Mouse (Mus musculus) limb, embryonic 11.5 days (tissue): ENCODE data around the gene Cela2a. TPM values are rescaled to one million over a fixed set of nuclear protein-coding genes. Genes with fewer than 3 reads are reported as not detected.

ENCODE experiments used
- ATAC-seq: fragments of 200-750 bp; cut with Nextera tagmentation; 2 replicates; pipeline ENCODE4 v1.8.0; 2017; ENCODE audit warnings: low read depth; ENCODE audit not compliant: insufficient number of reproducible peaks, low FRiP score, low TSS enrichment
- DNase-seq: peaks from one replicate; pipeline ENCODE4 v3.0.0-alpha.2; 2015; ENCODE audit warnings: low spot score
- H3K27ac ChIP-seq: fragments of 300-500 bp; sonication (generic); replicated peaks from 2 replicates; pipeline ENCODE4 v1.5.1; 2014; ENCODE audit warnings: low read depth, mild to moderate bottlenecking, low read length
- H3K27me3 ChIP-seq: fragments of 300-500 bp; sonication (generic); 2 replicates; pipeline ENCODE4 v1.6.1; 2014; ENCODE audit warnings: mild to moderate bottlenecking, low read length, mixed read lengths; ENCODE audit not compliant: control insufficient read depth, insufficient read depth
- H3K36me3 ChIP-seq: fragments of 300-500 bp; sonication (generic); 2 replicates; pipeline ENCODE4 v1.6.1; 2014; ENCODE audit warnings: mild to moderate bottlenecking, low read length, moderate library complexity, mixed read lengths; ENCODE audit not compliant: control insufficient read depth, insufficient read depth
- H3K4me1 ChIP-seq: fragments of 300-500 bp; sonication (generic); 2 replicates; pipeline ENCODE4 v1.6.1; 2014; ENCODE audit warnings: low read length, mixed read lengths; ENCODE audit not compliant: control insufficient read depth, insufficient read depth
- H3K4me2 ChIP-seq: fragments of 300-500 bp; sonication (generic); 2 replicates; pipeline ENCODE4 v1.6.1; 2014; ENCODE audit warnings: low read depth, mild to moderate bottlenecking, moderate library complexity; ENCODE audit not compliant: severe bottlenecking
- H3K4me3 ChIP-seq: fragments of 300-500 bp; sonication (generic); 2 replicates; pipeline ENCODE4 v1.5.1; 2014; ENCODE audit warnings: low read depth, low read length
- H3K9ac ChIP-seq: fragments of 300-500 bp; sonication (generic); 2 replicates; pipeline ENCODE4 v1.6.1; 2014; ENCODE audit warnings: mild to moderate bottlenecking, low read length
- H3K9me3 ChIP-seq: fragments of 300-500 bp; sonication (generic); 2 replicates; pipeline ENCODE4 v1.6.1; 2016; ENCODE audit warnings: low read length; ENCODE audit not compliant: control insufficient read depth
- WGBS: fragments of 180-500 bp; shearing (Covaris S2); extraction: QIAGEN DNeasy Blood & Tissue Kit; methylation state at CpG from one replicate; pipeline ENCODE4 v1.1.7; 2014; 5-methylcytosine and 5-hydroxymethylcytosine counted together
- polyA plus RNA-seq: library from polyadenylated mRNA; unstranded; fragments of >200 nt; fragmentation: Nextera tagmentation; extraction: Ambion mirVana; gene quantifications from 2 replicates; pipeline ENCODE4 v1.2.1, GENCODE M21; 2014

Gene Cela2a
- polyA plus RNA-seq, 1 experiment from 2014 or later, result not detected

DNA sequence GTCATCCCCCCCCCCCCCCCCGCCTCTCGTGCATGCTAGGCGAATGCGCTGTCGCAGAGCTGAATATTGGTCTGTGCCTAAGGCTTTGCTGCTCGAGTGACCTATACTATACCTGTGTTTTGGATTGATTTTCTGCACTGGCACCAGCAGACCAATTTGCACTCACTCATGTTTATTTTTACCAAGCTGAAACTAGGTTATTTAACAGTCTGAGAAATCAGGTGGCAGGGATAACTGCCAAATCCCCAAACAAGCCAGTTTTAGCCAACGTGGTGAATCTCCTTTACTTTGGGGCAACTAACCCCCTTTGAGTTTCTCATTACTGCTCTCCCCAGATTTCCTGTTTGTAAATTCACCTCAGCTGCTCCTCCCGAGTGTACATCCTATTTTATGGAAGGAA, 34.0 kb downstream of the Cela2a start:
- H3K36me3 ChIP-seq, result no peaks in the 10 kb centered on the region; the same call in 1 of the 2 replicates

DNA sequence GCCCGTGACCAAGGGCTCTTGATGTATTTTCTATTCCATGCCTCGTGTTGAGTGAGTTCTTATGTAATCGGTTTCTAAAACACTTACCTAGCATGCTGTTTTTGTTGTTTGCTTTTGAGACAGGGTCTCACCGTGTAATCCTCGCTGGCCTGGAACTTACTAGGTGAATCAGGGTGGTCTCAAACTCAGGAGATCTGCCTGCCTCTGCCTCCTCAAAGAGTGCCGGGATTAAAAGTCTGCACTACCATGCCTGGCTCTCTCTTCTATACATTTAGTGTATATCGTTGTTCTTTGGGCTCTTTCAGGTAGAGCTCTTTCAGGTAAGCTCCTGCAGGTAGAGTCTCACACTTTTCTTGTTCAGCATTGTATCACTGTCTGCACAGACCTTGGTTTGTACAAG, 34.5 kb downstream of the Cela2a start:
- ATAC-seq (no peak), DNase-seq (no peak)
- Histone ChIP-seq H3K4me3 (no peak overlapping the region), H3K9ac (no peak overlapping the region), H3K4me1 (peaks cover 2% of the 10 kb centered on the region; the same call in 1 of the 2 replicates), H3K36me3 (no peaks in the 10 kb centered on the region; the same call in 1 of the 2 replicates), H3K9me3 (no peaks in the 10 kb centered on the region), H3K4me2 (no peak overlapping the region), H3K27me3 (no peaks in the 10 kb centered on the region), H3K27ac (no peak overlapping the region)
- WGBS, result 90% methylated on average over 7 of the region's 7 CpGs

More for the DNA sequence above, 34.0 kb downstream of the Cela2a start:
- DNase-seq (no peak), ATAC-seq (no peak)
- H3K27me3 ChIP-seq, result no peaks in the 10 kb centered on the region
- no peak overlapping the region for H3K27ac ChIP-seq
- no peaks in the 10 kb centered on the region for H3K9me3 ChIP-seq
- no peak overlapping the region for H3K4me2 ChIP-seq
- H3K4me1 ChIP-seq, result peaks cover 2% of the 10 kb centered on the region; the same call in 1 of the 2 replicates
- no peak overlapping the region for H3K4me3 ChIP-seq
- no peak overlapping the region for H3K9ac ChIP-seq
- 88% methylated on average over 8 of the region's 8 CpGs for WGBS

DNA sequence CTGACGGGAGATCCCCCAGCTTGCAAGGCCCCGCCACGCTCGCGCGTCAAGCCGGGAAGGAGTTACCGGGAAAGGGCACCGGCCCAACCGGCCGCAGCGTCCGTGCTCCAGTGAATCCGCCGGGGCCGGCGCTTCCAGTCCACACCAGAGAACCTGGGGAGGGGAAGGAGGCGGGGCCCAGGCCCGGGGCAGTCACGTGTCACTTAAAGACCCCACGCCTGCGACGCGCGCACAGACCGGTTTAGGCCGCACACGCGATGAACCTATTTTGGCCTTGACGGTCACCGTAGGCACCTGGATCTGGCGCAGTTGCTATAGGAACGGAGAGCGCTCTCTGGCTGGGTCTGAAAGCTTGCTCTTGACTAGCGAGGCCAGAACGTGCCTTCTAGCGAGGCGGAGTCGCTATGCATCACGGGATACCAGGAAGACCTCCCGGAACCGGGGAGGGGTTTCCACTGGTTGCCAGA, 35.4 kb downstream of the Cela2a start, which contains the start of gene Dnajc16:
TSS of gene Dnajc16 (minus strand) at position 408 of the 467 bp plus-strand sequence.
- Histone ChIP-seq H3K9me3 (no peaks in the 10 kb centered on the region), H3K36me3 (no peaks in the 10 kb centered on the region), H3K4me2 (peak within 1 kb of the TSS; percentile 87), H3K4me3 (peak within 1 kb of the TSS; percentile 98), H3K9ac (peak within 1 kb of the TSS; percentile 89), H3K27ac (peak within 1 kb of the TSS; percentile 52; the same call in 1 of the 2 replicates), H3K4me1 (peaks cover 2% of the 10 kb centered on the region; the same call in 1 of the 2 replicates), H3K27me3 (no peaks in the 10 kb centered on the region)
- peak; percentile 90 for ATAC-seq
- under 1% methylated on average over 37 of the region's 42 CpGs for WGBS
- peak; percentile 98 for DNase-seq

DNA sequence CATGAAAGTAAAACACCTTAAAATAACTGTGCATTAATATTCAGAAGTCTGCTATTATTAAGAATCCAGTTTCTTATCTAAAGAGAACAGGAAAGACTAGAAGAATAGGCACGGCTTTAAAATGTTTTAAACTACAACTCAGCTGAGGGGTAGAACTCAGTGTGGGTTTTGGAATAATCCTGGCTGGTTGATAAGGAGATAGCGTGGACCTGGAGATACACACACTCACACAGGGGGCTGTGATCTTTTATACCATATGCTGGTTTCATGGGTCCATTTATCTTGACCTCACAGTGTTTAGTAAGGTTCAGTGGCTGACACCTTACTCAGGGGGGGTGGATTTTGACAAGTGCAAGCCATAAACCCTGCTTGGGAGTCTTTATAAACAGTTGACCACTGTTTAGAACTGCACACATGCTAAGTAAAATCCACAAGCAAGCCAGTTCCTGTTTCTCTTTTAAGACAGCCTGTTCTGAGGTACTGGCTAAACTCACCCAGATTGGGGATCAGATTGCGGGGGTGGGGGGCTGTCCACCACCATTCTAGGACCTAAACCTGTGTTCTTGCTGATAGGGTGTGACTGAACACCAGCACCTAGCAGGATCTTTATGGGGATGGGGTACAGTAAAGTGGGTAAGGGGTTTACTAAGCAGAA, 36.3 kb downstream of the Cela2a start:
- ATAC-seq, result no peak
- H3K27ac ChIP-seq, result peak overlapping the region; percentile 52; the same call in 1 of the 2 replicates

DNA sequence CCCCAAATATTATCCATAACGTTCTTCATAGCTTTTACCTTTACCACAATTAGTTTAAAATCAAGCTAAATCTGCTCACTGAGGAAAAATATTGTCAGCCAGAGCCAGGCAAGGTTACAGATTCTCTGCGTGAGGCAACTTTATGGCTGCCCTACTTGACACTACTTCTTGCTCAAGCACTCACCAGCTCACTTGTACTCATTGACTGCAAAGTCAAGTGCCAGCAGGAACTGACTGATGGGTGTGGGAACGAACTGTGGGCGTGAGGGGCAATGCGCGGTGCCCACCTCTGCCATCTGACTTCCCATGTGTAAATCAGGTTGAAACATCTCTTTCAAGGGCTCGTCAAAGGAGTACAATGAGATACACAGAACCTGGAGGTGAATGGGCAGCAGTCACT, 38.5 kb downstream of the Cela2a start:
- ATAC-seq (no peak), DNase-seq (no peak)
- Histone ChIP-seq H3K4me1 (peaks cover 2% of the 10 kb centered on the region; the same call in 1 of the 2 replicates), H3K9ac (no peak overlapping the region), H3K4me2 (no peak overlapping the region), H3K27me3 (no peaks in the 10 kb centered on the region), H3K9me3 (no peaks in the 10 kb centered on the region), H3K36me3 (peaks cover 8% of the 10 kb centered on the region), H3K4me3 (no peak overlapping the region), H3K27ac (no peak overlapping the region)
- WGBS, result 91% methylated on average over 7 of the region's 7 CpGs

More for the DNA sequence above, 36.3 kb downstream of the Cela2a start:
- H3K9ac ChIP-seq, result peak overlapping the region; percentile 89
- H3K27me3 ChIP-seq, result no peaks in the 10 kb centered on the region
- no peak for DNase-seq
- H3K9me3 ChIP-seq, result no peaks in the 10 kb centered on the region
- peak overlapping the region; percentile 87 for H3K4me2 ChIP-seq
- H3K4me1 ChIP-seq, result peaks cover 2% of the 10 kb centered on the region; the same call in 1 of the 2 replicates
- WGBS, result 59% methylated on average over 3 of the region's 3 CpGs
- no peaks in the 10 kb centered on the region for H3K36me3 ChIP-seq
- peak overlapping the region; percentile 98 for H3K4me3 ChIP-seq

DNA sequence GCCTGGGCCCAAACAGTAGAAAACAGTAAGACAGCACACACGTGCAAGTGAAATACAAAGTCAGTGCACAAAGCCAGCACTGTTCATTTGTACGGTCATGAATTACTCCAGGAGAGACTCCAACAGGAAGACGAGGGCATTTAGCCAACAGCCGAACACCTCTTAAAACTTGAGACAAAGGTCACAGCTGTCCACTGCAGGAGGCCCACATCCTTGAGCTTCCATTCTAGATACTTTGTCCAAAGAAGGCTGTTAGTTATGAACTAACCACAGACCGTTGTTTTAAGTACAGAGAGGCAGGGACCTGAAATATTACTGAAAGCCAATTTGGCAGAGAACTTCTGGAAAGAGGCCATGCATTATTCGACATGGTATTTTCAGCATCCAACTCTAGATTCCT, 38.9 kb downstream of the Cela2a start:
- Histone ChIP-seq H3K27me3 (no peaks in the 10 kb centered on the region), H3K36me3 (peaks cover 8% of the 10 kb centered on the region), H3K9me3 (no peaks in the 10 kb centered on the region), H3K4me1 (peaks cover 2% of the 10 kb centered on the region; the same call in 1 of the 2 replicates), H3K27ac (no peak overlapping the region), H3K4me3 (no peak overlapping the region), H3K4me2 (no peak overlapping the region), H3K9ac (no peak overlapping the region)
- ATAC-seq (no peak), DNase-seq (no peak)
- 69% methylated on average over 6 of the region's 6 CpGs for WGBS

DNA sequence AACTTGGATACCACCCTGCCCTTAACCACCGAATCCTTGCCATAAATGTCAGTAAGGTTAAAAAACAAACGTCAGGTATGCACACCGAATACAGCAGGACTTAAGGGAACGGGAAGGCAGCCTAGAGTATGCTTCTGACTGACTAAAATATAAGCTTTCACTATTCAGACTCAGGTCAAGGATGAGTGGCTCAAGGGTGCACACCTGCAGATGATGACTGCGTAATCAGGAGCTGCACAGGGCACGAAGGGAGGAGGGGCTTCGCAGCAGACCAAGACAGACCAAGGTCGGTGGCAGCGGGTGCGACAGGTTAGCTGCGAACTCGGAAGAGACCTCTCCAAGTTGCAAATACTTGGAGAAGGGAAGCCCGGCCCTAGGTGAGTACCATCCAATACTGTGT, 39.8 kb downstream of the Cela2a start:
- Histone ChIP-seq H3K27me3 (no peaks in the 10 kb centered on the region), H3K4me3 (no peak overlapping the region), H3K9me3 (no peaks in the 10 kb centered on the region), H3K36me3 (peaks cover 8% of the 10 kb centered on the region), H3K9ac (no peak overlapping the region), H3K4me1 (peaks cover 2% of the 10 kb centered on the region; the same call in 1 of the 2 replicates), H3K27ac (no peak overlapping the region; the same call in 1 of the 2 replicates), H3K4me2 (no peak overlapping the region)
- no peak for ATAC-seq
- DNase-seq, result no peak
- WGBS, result 89% methylated on average over 13 of the region's 13 CpGs

DNA sequence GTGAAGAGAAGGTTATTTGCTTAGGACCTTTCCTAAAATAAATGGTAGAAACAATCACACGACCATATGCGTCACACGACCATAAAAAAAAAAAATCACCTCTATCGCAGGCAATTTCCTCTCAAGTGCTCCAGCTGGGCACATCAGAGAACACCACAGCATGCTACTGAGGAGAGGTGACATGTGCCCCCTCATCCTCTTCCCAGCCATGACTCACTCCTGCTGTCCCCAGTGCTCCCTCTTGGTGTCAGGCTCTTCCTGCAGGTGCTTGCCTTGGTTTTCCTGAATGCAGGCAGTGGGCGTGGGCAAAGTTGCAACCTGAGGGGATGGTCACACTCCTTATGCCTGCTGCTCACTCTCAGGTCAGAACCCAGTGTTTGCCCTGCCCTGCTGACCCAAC, 41.1 kb downstream of the Cela2a start:
- 83% methylated on average over 5 of the region's 5 CpGs for WGBS
- H3K27me3 ChIP-seq, result no peaks in the 10 kb centered on the region
- ATAC-seq (no peak), DNase-seq (no peak)
- no peak overlapping the region for H3K27ac ChIP-seq
- H3K4me2 ChIP-seq, result no peak overlapping the region
- H3K4me3 ChIP-seq, result no peak overlapping the region
- no peaks in the 10 kb centered on the region for H3K9me3 ChIP-seq
- H3K36me3 ChIP-seq, result peaks cover 11% of the 10 kb centered on the region
- no peak overlapping the region for H3K9ac ChIP-seq
- H3K4me1 ChIP-seq, result peaks cover under 1% of the 10 kb centered on the region; the same call in 1 of the 2 replicates
